ENCODE assay signal across 9 mouse cellular contexts in genomic region chr9:46150116-46150515, GRCm38 (mm10).
A peak's percentile ranks its signal among the peaks of the same experiment; 100 is the strongest.
DNase-seq lines count a peak whose midpoint lies in the region; ATAC-seq and TF ChIP-seq lines count a peak whose summit lies in the region.
"Had no signal": no experiment of that assay in that cellular context is flagged by ENCODE, and none has a peak within 500 bp of the region (broad histone marks: within the 10 kb centered on the region; RNA-seq: fewer than 3 reads in every experiment).

No protein-coding gene starts in this region.

- WGBS in lung, embryonic 15.5 days: 64% methylated on average over 7 of the region's 7 CpGs
- WGBS in kidney, embryonic 15.5 days: 58% methylated on average over 7 of the region's 7 CpGs
- WGBS in stomach, postnatal 0 days: 53% methylated on average over 7 of the region's 7 CpGs
- 77% methylated on average over 7 of the region's 7 CpGs for WGBS in midbrain, embryonic 16.5 days

- H3K9me3 ChIP-seq in lung, embryonic 15.5 days: no peaks in the 10 kb centered on the region
- H3K9me3 ChIP-seq in kidney, embryonic 15.5 days (replicated peaks): no peaks in the 10 kb centered on the region
- no peaks in the 10 kb centered on the region for H3K9me3 ChIP-seq in stomach, postnatal 0 days (ENCODE audit: control insufficient read depth, low read length)
- no peaks in the 10 kb centered on the region for H3K9me3 ChIP-seq in midbrain, embryonic 16.5 days (replicated peaks; ENCODE audit: control insufficient read depth, low read length, poor library complexity, severe bottlenecking)

- H3K4me1 ChIP-seq in lung, embryonic 15.5 days: peaks cover 37% of the 10 kb centered on the region
- H3K4me1 ChIP-seq in kidney, embryonic 15.5 days: peaks cover 47% of the 10 kb centered on the region
- H3K4me1 ChIP-seq in stomach, postnatal 0 days (replicated peaks; ENCODE audit: control insufficient read depth, insufficient read depth): peaks cover 3% of the 10 kb centered on the region; the same call in 1 of the 2 replicates
- peaks cover 5% of the 10 kb centered on the region for H3K4me1 ChIP-seq in midbrain, embryonic 16.5 days (ENCODE audit: control insufficient read depth, insufficient read depth, low read length)

- no peak overlapping the region for H3K9ac ChIP-seq in lung, embryonic 15.5 days
- H3K9ac ChIP-seq in kidney, embryonic 15.5 days: no peak overlapping the region
- no peak overlapping the region for H3K9ac ChIP-seq in stomach, postnatal 0 days (ENCODE audit: low read length)
- H3K9ac ChIP-seq in midbrain, embryonic 16.5 days (ENCODE audit: low read depth, low read length): no peak overlapping the region

- H3K27ac ChIP-seq in lung, embryonic 15.5 days: peak overlapping the region; percentile 71
- H3K27ac ChIP-seq in kidney, embryonic 15.5 days: peak overlapping the region; percentile 80
- H3K27ac ChIP-seq in stomach, postnatal 0 days (replicated peaks): peak overlapping the region; percentile 40; the same call in 1 of the 2 replicates
- H3K27ac ChIP-seq in midbrain, embryonic 16.5 days (ENCODE audit: low read length): no peak overlapping the region; the same call in 1 of the 2 replicates

- TF ChIP-seq CTCF in stomach, postnatal 0 days (IDR thresholded peaks at IDR 0.05; ENCODE audit: low read depth): no peak

- no peak overlapping the region for H3K4me3 ChIP-seq in lung, embryonic 15.5 days
- no peak overlapping the region for H3K4me3 ChIP-seq in kidney, embryonic 15.5 days (replicated peaks)
- no peak overlapping the region for H3K4me3 ChIP-seq in stomach, postnatal 0 days (ENCODE audit: low read depth, low read length)
- H3K4me3 ChIP-seq in midbrain, embryonic 16.5 days (ENCODE audit: low read depth, low read length): no peak overlapping the region

- no peak for ATAC-seq in lung, embryonic 15.5 days (ENCODE audit: borderline replicate concordance, extremely low read depth, low FRiP score, low TSS enrichment)
- no peak for ATAC-seq in kidney, embryonic 15.5 days (replicated peaks; ENCODE audit: low FRiP score)
- ATAC-seq in stomach, postnatal 0 days (ENCODE audit: low FRiP score, low TSS enrichment): no peak
- no peak for ATAC-seq in midbrain, embryonic 16.5 days
- ATAC-seq in cerebellum, adult (ENCODE audit: insufficient number of reproducible peaks, low FRiP score, low TSS enrichment): no peak
- ATAC-seq in monocyte, adult 5-6 weeks (replicated peaks; ENCODE audit: insufficient number of reproducible peaks, low FRiP score, low TSS enrichment, poor library complexity, severe bottlenecking): no peak
- ATAC-seq: Patski had no signal

- no peak for DNase-seq in lung, postnatal 14 days
- peak; percentile 54 to 62 for DNase-seq in heart, adult 9 months (ENCODE audit: low spot score in 2 of 2)
- DNase-seq in stomach, postnatal 0 days (ENCODE audit: low spot score): no peak

- TF ChIP-seq EP300 in stomach, postnatal 0 days (optimal IDR thresholded peaks at IDR 0.05): no peak

- no peak overlapping the region; the same call in 1 of the 2 replicates for H3K4me2 ChIP-seq in lung, embryonic 15.5 days
- no peak overlapping the region for H3K4me2 ChIP-seq in kidney, embryonic 15.5 days
- H3K4me2 ChIP-seq in stomach, postnatal 0 days (replicated peaks; ENCODE audit: low read depth): no peak overlapping the region
- H3K4me2 ChIP-seq in midbrain, embryonic 16.5 days (ENCODE audit: low read length): no peak overlapping the region

- no peaks in the 10 kb centered on the region for H3K36me3 ChIP-seq in lung, embryonic 15.5 days
- H3K36me3 ChIP-seq in kidney, embryonic 15.5 days: no peaks in the 10 kb centered on the region
- H3K36me3 ChIP-seq in stomach, postnatal 0 days (ENCODE audit: control insufficient read depth, insufficient read depth, low read length): no peaks in the 10 kb centered on the region
- no peaks in the 10 kb centered on the region for H3K36me3 ChIP-seq in midbrain, embryonic 16.5 days (ENCODE audit: control insufficient read depth, insufficient read depth, low read length)

- no peaks in the 10 kb centered on the region for H3K27me3 ChIP-seq in lung, embryonic 15.5 days
- no peaks in the 10 kb centered on the region for H3K27me3 ChIP-seq in kidney, embryonic 15.5 days
- no peaks in the 10 kb centered on the region for H3K27me3 ChIP-seq in stomach, postnatal 0 days (ENCODE audit: control insufficient read depth, insufficient read depth, low read length)
- no peaks in the 10 kb centered on the region for H3K27me3 ChIP-seq in midbrain, embryonic 16.5 days (ENCODE audit: control insufficient read depth, insufficient read depth, low read depth, low read length)
- H3K27me3 ChIP-seq: Patski had no signal

Comparison
In these comparisons a context has a peak if more than half of its experiments do, and no peak if none do; other contexts are left out.
1. DNase-seq: peak in heart, adult 9 months (2 of 2); none in lung, postnatal 14 days (single experiment) and stomach, postnatal 0 days (single experiment).